Mouse (Mus musculus) olfactory bulb, adult 2 months (tissue): ENCODE measurements around the gene Hvcn1.

Experiments
- CTCF ChIP-seq: fragments of 200-500 bp; IDR thresholded peaks from 2 replicates; pipeline ENCODE4 v1.5.1; 2012; ENCODE audit warnings: low read depth, mild to moderate bottlenecking, low read length, moderate library complexity; ENCODE audit not compliant: insufficient read depth
- POLR2A ChIP-seq: fragments of 200-500 bp; IDR thresholded peaks from 2 replicates; pipeline ENCODE4 v1.6.1; 2012; ENCODE audit warnings: mild to moderate bottlenecking, low read depth, low read length, moderate library complexity; ENCODE audit not compliant: insufficient read depth

DNA sequence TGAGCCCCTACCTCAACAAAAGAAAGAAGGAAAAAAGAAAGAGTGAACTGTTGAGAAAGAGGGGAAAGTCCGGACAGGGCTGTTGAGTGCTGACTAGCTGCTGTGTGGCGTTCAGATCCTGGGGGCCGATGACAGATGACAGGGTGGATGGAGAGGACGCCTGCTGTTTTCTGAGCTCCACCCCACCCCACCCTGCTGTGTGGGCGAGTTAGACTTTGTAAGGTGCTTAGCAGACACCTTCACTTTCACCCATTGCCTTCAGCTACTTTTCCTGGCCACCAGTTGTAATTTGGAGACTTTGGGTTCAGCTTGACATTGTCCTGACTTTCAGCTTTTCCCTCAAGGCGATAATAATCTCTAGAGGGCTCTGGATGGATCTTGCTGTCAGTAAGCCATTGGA, 84.5 kb downstream of the Hvcn1 start:
- TF ChIP-seq CTCF (no peak), POLR2A (no peak)
